ENCODE assay signal across 16 mouse cellular contexts in the genomic region with DNA sequence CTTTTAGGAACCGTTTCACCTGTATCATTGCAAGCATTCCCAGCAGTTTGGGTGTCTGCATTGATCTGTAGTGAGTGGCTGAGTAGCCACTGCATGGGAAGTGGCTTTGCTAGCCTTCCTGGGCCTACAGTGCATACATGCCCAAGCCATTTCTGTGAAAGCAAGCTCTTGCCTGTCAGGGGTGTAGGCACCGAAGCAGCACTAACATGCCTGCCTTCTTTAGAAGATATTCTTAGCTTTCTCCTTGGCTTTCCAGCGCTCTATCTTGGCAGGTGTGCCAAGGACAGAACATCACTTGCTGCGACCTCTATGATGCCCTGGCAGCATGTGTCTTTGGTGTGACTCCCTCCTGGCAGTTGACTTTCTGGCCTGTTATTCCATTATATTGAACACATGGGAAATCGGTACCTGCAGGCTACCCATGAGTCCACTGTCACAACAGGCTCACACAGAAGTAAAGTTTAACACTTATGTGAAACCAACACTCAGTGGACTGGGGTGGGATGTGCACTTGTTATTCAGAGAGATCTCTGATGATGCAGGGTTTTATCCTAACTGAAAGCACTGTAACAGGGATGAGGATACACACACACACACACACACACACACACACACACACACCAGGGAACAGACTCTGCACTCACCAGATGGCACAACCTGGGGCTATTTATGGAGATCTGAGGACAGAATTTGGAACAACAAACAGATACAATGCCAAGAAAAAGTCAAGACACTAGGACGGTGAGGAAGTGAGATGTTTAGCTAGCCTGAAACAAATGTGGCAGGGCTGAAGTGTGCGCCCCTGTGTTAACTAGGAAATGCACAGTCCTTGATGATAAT. TPM values are rescaled to one million over a fixed set of nuclear protein-coding genes. Genes with fewer than 3 reads are reported as not detected.
DNase-seq lines count a peak whose midpoint lies in the region; ATAC-seq and TF ChIP-seq lines count a peak whose summit lies in the region.
"Had no signal": no experiment of that assay in that cellular context is flagged by ENCODE, and none has a peak within 500 bp of the region (broad histone marks: within the 10 kb centered on the region; RNA-seq: fewer than 3 reads in every experiment).

No protein-coding gene starts in this region.

- no peak for DNase-seq in neural tube, embryonic 10.5 days (ENCODE audit: extremely low spot score, low spot score)
- peak; percentile 52 to 63 for DNase-seq in cerebellum, postnatal 25 days
- DNase-seq in hindbrain, postnatal 0 days (ENCODE audit: low spot score): peak; percentile 50
- no peak for DNase-seq in gastrocnemius, postnatal 36 days
- no peak for DNase-seq in B cell, adult 2 months
- DNase-seq: adrenal gland, postnatal 10 days; kidney, adult 11 months; lung, postnatal 10 days; right cerebral cortex, postnatal 4 days had no signal

- H3K9me3 ChIP-seq in neural tube, embryonic 13.5 days: no peaks in the 10 kb centered on the region
- H3K9me3 ChIP-seq in hindbrain, postnatal 0 days (ENCODE audit: low read length): no peaks in the 10 kb centered on the region
- H3K9me3 ChIP-seq in kidney, embryonic 14.5 days (ENCODE audit: control insufficient read depth, low read length): no peaks in the 10 kb centered on the region

- WGBS in neural tube, embryonic 13.5 days: 80% methylated on average over 7 of the region's 7 CpGs
- 65% methylated on average over 7 of the region's 7 CpGs for WGBS in hindbrain, postnatal 0 days
- WGBS in kidney, embryonic 14.5 days: 85% methylated on average over 7 of the region's 7 CpGs

- H3K36me3 ChIP-seq in neural tube, embryonic 13.5 days: no peaks in the 10 kb centered on the region
- H3K36me3 ChIP-seq in hindbrain, postnatal 0 days (ENCODE audit: insufficient read depth, low read length): no peaks in the 10 kb centered on the region
- H3K36me3 ChIP-seq in kidney, embryonic 14.5 days (ENCODE audit: control insufficient read depth, insufficient read depth, low read length): no peaks in the 10 kb centered on the region

- no peak overlapping the region for H3K4me2 ChIP-seq in neural tube, embryonic 13.5 days
- no peak overlapping the region for H3K4me2 ChIP-seq in hindbrain, postnatal 0 days (ENCODE audit: low read depth, low read length)
- H3K4me2 ChIP-seq in kidney, embryonic 14.5 days (replicated peaks; ENCODE audit: low read depth, low read length): no peak overlapping the region

- no peak overlapping the region for H3K9ac ChIP-seq in neural tube, embryonic 13.5 days
- no peak overlapping the region for H3K9ac ChIP-seq in hindbrain, postnatal 0 days (replicated peaks; ENCODE audit: low read length)
- no peak overlapping the region for H3K9ac ChIP-seq in kidney, embryonic 14.5 days (ENCODE audit: low read depth, low read length)

- H3K4me3 ChIP-seq in neural tube, embryonic 13.5 days: no peak overlapping the region
- H3K4me3 ChIP-seq in hindbrain, postnatal 0 days (ENCODE audit: low read length): no peak overlapping the region
- H3K4me3 ChIP-seq in kidney, embryonic 14.5 days (ENCODE audit: low read length): no peak overlapping the region
- H3K4me3 ChIP-seq: left cerebral cortex, adult 2 months had no signal

- no peaks in the 10 kb centered on the region for H3K27me3 ChIP-seq in neural tube, embryonic 13.5 days
- H3K27me3 ChIP-seq in hindbrain, postnatal 0 days (ENCODE audit: insufficient read depth, low read length): no peaks in the 10 kb centered on the region
- no peaks in the 10 kb centered on the region for H3K27me3 ChIP-seq in kidney, embryonic 14.5 days (ENCODE audit: control insufficient read depth, insufficient read depth, low read length)

- 0 out of 2 replicates have a peak overlapping the region, but pooled peaks have one; percentile 49 for H3K27ac ChIP-seq in neural tube, embryonic 13.5 days (replicated peaks)
- peak overlapping the region; percentile 58 for H3K27ac ChIP-seq in hindbrain, postnatal 0 days
- no peak overlapping the region for H3K27ac ChIP-seq in kidney, embryonic 14.5 days (ENCODE audit: low read depth, low read length)
- H3K27ac ChIP-seq: left cerebral cortex, adult 2 months had no signal

- intact Hi-C loops in gastrocnemius, postnatal 36 days (cut with DNase I): no loop called here

- no peak for TF ChIP-seq CTCF in hindbrain, postnatal 0 days (IDR thresholded peaks at IDR 0.05; ENCODE audit: low read depth)

- peaks cover 54% of the 10 kb centered on the region for H3K4me1 ChIP-seq in neural tube, embryonic 13.5 days (replicated peaks)
- H3K4me1 ChIP-seq in hindbrain, postnatal 0 days (ENCODE audit: insufficient read depth, low read length): peaks cover 8% of the 10 kb centered on the region
- H3K4me1 ChIP-seq in kidney, embryonic 14.5 days (ENCODE audit: control insufficient read depth, insufficient read depth, low read length): no peaks in the 10 kb centered on the region

- ATAC-seq in neural tube, embryonic 13.5 days (ENCODE audit: low read depth): no peak
- peak; percentile 58 for ATAC-seq in hindbrain, postnatal 0 days
- ATAC-seq in kidney, embryonic 14.5 days (ENCODE audit: low FRiP score, low TSS enrichment): no peak
- ATAC-seq: Patski had no signal

RNA-seq across cellular contexts. Expression of gene Myo16, which starts 21.4 kb away (rescaled TPM):
- polyA plus RNA-seq in neural tube, embryonic 13.5 days (2015; fragmentation: Nextera tagmentation; extraction: Ambion mirVana): 3.9 and 5.1 TPM in 2 replicates
- total RNA-seq in hindbrain, postnatal 0 days (2014; rRNA removed): 71.2 and 71.8 TPM in 2 replicates
- polyA plus RNA-seq in hindbrain, postnatal 0 days (2015; fragmentation: Nextera tagmentation; extraction: Ambion mirVana): 8.1 and 8.7 TPM in 2 replicates
- under 1 TPM; 0.31 to 0.86 TPM for total RNA-seq in gastrocnemius, postnatal 36 days (2021)
- polyA plus RNA-seq in kidney, embryonic 14.5 days (2014; fragmentation: Nextera tagmentation; extraction: Ambion mirVana): 0.16 and 0.27 TPM in 2 replicates
- total RNA-seq: granulocyte monocyte progenitor cell, adult 5-6 weeks; liver, adult 2 months had no signal
- polyA plus RNA-seq: heart, postnatal 0 days; liver, adult 2 months had no signal

Comparison
In these comparisons a context has a peak if more than half of its experiments do, and no peak if none do; other contexts are left out.
1. DNase-seq: peak in cerebellum, postnatal 25 days (2 of 2) and hindbrain, postnatal 0 days (single experiment); none in neural tube, embryonic 10.5 days (single experiment), gastrocnemius, postnatal 36 days (0 of 2) and B cell, adult 2 months (0 of 2).